Mouse (Mus musculus) neural tube, embryonic 14.5 days (tissue): ENCODE data around the gene Zcchc4. TPM values are rescaled to one million over a fixed set of nuclear protein-coding genes. Genes with fewer than 3 reads are reported as not detected.
"Not testable (repeated sequence)": the region's sequence is repeated elsewhere in the genome, so short reads cannot be mapped to it uniquely, and the experiment has no call there.

Experiments
- ATAC-seq: fragments of 200-750 bp; cut with Nextera tagmentation; 2 replicates; pipeline ENCODE4 v1.8.0; 2017; ENCODE audit warnings: low read depth, mild to moderate bottlenecking, moderate TSS enrichment, moderate library complexity
- H3K27ac ChIP-seq: fragments of 300-500 bp; sonication (generic); 2 replicates; pipeline ENCODE4 v1.5.1; 2014; ENCODE audit warnings: low read depth, mild to moderate bottlenecking, control low read depth, low read length, moderate library complexity, mixed read lengths
- H3K27me3 ChIP-seq: fragments of 300-500 bp; sonication (generic); 2 replicates; pipeline ENCODE4 v1.6.1; 2014; ENCODE audit warnings: low read length; ENCODE audit not compliant: control insufficient read depth, insufficient read depth
- H3K36me3 ChIP-seq: fragments of 300-500 bp; sonication (generic); 2 replicates; pipeline ENCODE4 v1.6.1; 2014; ENCODE audit warnings: low read length, mixed read lengths; ENCODE audit not compliant: control insufficient read depth, insufficient read depth
- H3K4me1 ChIP-seq: fragments of 300-500 bp; sonication (generic); 2 replicates; pipeline ENCODE4 v1.6.1; 2014; ENCODE audit warnings: low read length; ENCODE audit not compliant: control insufficient read depth, insufficient read depth
- H3K4me2 ChIP-seq: fragments of 300-500 bp; sonication (generic); 2 replicates; pipeline ENCODE4 v1.6.1; 2014; ENCODE audit warnings: mild to moderate bottlenecking, low read depth, low read length, control low read depth
- H3K4me3 ChIP-seq: fragments of 300-500 bp; sonication (generic); 2 replicates; pipeline ENCODE4 v1.5.1; 2014; ENCODE audit warnings: low read depth, low read length, control low read depth, mixed read lengths
- H3K9ac ChIP-seq: fragments of 300-500 bp; sonication (generic); replicated peaks from 2 replicates; pipeline ENCODE4 v1.6.1; 2014; ENCODE audit warnings: low read depth, mild to moderate bottlenecking, control low read depth, low read length, mixed read lengths
- H3K9me3 ChIP-seq: fragments of 300-500 bp; sonication (generic); 2 replicates; pipeline ENCODE4 v1.6.1; 2016; ENCODE audit warnings: low read length; ENCODE audit not compliant: control insufficient read depth
- WGBS: fragments of 180-500 bp; shearing (Covaris S2); extraction: QIAGEN DNeasy Blood & Tissue Kit; methylation state at CpG from one replicate; pipeline ENCODE4 v1.1.7; 2014; 5-methylcytosine and 5-hydroxymethylcytosine counted together
- polyA plus RNA-seq: library from polyadenylated mRNA; unstranded; fragments of >200 nt; fragmentation: Nextera tagmentation; extraction: Ambion mirVana; gene quantifications from 2 replicates; pipeline ENCODE4 v1.2.1, GENCODE M21; 2014

Zcchc4 gene
- polyA plus RNA-seq, 1 experiment from 2014 or later, result 11.7 TPM

DNA sequence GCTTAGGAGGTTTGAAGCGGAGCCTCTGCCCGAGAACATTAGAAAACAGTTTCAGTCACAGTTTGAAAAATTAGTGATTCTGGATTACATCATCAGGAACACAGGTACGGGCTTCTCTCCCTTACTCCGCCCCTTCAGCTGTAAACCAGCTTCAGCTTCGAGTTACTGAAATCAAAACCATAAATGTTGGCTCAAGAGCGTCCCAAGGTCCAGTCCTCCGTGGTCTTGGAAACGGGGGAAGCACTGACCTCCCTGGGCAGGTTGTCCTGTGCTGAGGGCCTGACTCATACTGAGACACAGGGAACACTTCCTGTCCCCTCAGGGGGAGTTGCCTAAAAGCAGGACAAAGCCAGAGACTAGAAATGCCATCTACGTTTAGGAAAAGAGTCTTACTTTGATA, 22.1 kb upstream of the Zcchc4 start:
- H3K4me3 ChIP-seq, result no peak overlapping the region
- H3K27me3 ChIP-seq, result no peaks in the 10 kb centered on the region
- ATAC-seq, result no peak
- WGBS, result 86% methylated on average over 9 of the region's 9 CpGs
- no peaks in the 10 kb centered on the region for H3K4me1 ChIP-seq
- no peaks in the 10 kb centered on the region for H3K9me3 ChIP-seq
- H3K4me2 ChIP-seq, result no peak overlapping the region
- H3K27ac ChIP-seq, result no peak overlapping the region
- no peaks in the 10 kb centered on the region for H3K36me3 ChIP-seq
- no peak overlapping the region for H3K9ac ChIP-seq

- ATAC-seq, result no peak
- Histone ChIP-seq H3K27me3 (no peaks in the 10 kb centered on the region), H3K27ac (no peak overlapping the region), H3K36me3 (no peaks in the 10 kb centered on the region), H3K4me3 (no peak overlapping the region), H3K4me1 (no peaks in the 10 kb centered on the region), H3K9me3 (no peaks in the 10 kb centered on the region), H3K9ac (no peak overlapping the region), H3K4me2 (no peak overlapping the region)
Observed at GRCm38 (mm10) chr5:52754196-52754595, 21.0 kb upstream of the Zcchc4 start.

DNA sequence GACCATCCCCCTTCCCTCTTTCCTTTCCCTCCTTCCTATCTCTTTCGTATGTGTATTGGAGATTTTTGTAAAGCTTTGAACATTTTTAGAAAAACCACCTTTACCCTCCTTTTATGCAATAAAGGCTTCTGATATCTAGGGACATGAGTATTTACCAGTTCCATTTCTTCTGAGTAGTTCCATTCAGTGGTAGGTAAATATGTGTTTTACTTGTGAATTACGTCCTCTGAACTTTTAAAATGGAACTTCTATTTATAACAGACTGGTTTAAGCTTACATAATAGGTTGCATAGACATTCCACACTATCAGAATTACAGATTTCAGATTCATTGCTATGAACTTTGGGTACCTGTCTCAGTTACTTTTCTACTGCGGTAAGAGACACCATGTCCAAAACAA, 19.9 kb upstream of the Zcchc4 start:
- no peaks in the 10 kb centered on the region for H3K27me3 ChIP-seq
- no peaks in the 10 kb centered on the region for H3K4me1 ChIP-seq
- H3K4me3 ChIP-seq, result no peak overlapping the region
- no peak overlapping the region for H3K9ac ChIP-seq
- no peaks in the 10 kb centered on the region for H3K9me3 ChIP-seq
- no peak overlapping the region for H3K4me2 ChIP-seq
- H3K36me3 ChIP-seq, result no peaks in the 10 kb centered on the region
- no peak for ATAC-seq
- WGBS, result 96% methylated on average over 3 of the region's 3 CpGs
- H3K27ac ChIP-seq, result no peak overlapping the region

GRCm38 (mm10) chr5:52755989-52756388, 19.2 kb upstream of the Zcchc4 start:
- Histone ChIP-seq H3K27ac (no peak overlapping the region), H3K9me3 (no peaks in the 10 kb centered on the region), H3K27me3 (no peaks in the 10 kb centered on the region), H3K4me3 (no peak overlapping the region), H3K4me2 (no peak overlapping the region), H3K4me1 (no peaks in the 10 kb centered on the region), H3K9ac (no peak overlapping the region), H3K36me3 (no peaks in the 10 kb centered on the region)
- ATAC-seq, result no peak
- WGBS, result 93% methylated on average over 6 of the region's 6 CpGs

DNA sequence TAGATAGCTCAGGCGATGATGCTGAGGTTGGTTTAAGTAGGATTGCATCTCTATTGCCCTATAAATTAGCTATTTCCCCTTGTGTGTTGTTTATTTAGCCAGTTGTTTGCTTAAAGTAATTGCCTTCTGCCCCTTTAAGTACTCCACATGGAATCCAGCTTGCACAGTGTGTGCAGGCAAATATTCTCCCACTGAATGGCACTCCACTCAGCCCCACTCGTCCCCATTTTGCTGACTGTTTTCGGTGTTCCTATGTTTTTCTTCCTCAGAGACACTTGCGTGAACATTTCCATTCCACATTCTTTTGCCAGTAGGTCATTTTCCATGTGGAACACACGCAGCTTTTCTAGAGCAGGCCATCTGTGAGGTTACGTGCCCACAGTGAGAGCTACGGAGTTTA, 12.6 kb upstream of the Zcchc4 start:
- Histone ChIP-seq H3K9me3 (no peaks in the 10 kb centered on the region), H3K4me1 (no peaks in the 10 kb centered on the region), H3K27ac (no peak overlapping the region), H3K4me3 (no peak overlapping the region), H3K4me2 (no peak overlapping the region), H3K36me3 (no peaks in the 10 kb centered on the region), H3K9ac (no peak overlapping the region), H3K27me3 (no peaks in the 10 kb centered on the region)
- no peak for ATAC-seq
- 73% methylated on average over 7 of the region's 7 CpGs for WGBS

DNA sequence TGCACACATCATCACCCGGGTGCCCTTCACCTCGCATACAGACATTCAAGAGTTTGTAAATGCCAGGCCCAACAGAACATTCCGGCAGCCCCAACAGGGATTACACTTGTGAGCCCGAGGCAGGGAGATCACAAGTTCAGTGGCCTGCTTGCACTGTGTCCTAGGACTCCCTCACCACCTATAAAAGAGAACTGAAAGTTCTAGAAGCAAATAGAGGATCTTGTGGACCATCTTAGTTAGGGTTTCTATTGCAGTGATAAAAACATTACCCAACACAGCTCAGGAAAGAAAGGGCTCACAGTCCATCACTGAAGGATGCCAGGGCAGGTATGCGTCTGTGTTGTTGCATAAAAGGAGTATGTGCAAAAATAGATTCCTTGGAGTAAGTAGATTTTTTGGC, 942 bp upstream of the Zcchc4 start:
- 90% methylated on average over 5 of the region's 5 CpGs for WGBS
- no peak overlapping the region for H3K4me3 ChIP-seq
- no peaks in the 10 kb centered on the region for H3K9me3 ChIP-seq
- no peaks in the 10 kb centered on the region for H3K27me3 ChIP-seq
- no peak for ATAC-seq
- no peak overlapping the region for H3K27ac ChIP-seq
- H3K9ac ChIP-seq, result no peak overlapping the region
- H3K4me2 ChIP-seq, result no peak overlapping the region
- H3K36me3 ChIP-seq, result no peaks in the 10 kb centered on the region
- no peaks in the 10 kb centered on the region for H3K4me1 ChIP-seq

GRCm38 (mm10) chr5:52776466-52777354, 1.5 kb downstream of the Zcchc4 start:
- not testable (repeated sequence) for ATAC-seq, H3K27me3 ChIP-seq, H3K27ac ChIP-seq, H3K36me3 ChIP-seq, H3K9ac ChIP-seq, H3K4me1 ChIP-seq, H3K4me2 ChIP-seq, H3K9me3 ChIP-seq, H3K4me3 ChIP-seq
- WGBS, result 92% methylated on average over 8 of the region's 8 CpGs

DNA sequence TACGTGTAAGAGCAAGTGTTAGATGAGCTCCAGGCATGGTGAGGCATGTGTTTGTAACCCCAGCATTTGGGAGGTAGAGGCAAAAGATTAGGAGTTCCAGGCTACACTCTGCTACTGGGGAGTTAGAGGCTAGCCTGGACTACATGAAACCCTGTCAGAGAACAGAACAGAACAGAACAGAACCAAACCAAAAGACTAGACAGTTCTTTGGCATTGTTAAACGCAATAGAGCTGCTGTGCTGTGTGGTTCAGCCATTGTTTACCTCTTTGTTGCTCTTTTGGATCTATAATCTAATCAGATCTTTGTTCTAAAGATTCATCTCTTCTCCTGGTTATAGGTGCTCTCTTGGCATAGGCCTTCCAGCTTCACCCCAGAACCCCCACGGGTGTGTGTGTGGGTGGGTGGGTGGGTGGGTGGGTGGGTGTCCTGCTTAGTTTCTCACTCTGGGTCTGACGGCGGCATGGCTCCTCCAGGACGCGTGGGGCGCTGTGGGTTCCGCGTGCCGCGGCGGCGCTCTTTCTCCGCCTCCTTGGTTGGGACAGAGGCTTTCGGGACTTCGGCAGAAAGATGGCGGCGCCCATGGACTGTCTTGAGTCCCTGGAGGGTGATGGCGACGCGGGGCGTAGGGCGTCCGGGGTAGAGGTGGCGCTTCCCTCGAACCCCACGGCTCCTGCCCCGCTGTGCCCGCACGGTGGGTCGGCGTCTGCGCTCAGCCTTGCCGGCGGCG, 7.5 kb downstream of the Zcchc4 start:
- WGBS, result 5% methylated on average over 37 of the region's 37 CpGs
- peak overlapping the region; percentile 71 for H3K4me3 ChIP-seq
- H3K36me3 ChIP-seq, result no peaks in the 10 kb centered on the region
- H3K4me2 ChIP-seq, result peak overlapping the region; percentile 66
- peak overlapping the region; percentile 69 for H3K9ac ChIP-seq
- no peaks in the 10 kb centered on the region for H3K9me3 ChIP-seq
- H3K27me3 ChIP-seq, result no peaks in the 10 kb centered on the region
- ATAC-seq, result peak; percentile 99
- no peaks in the 10 kb centered on the region for H3K4me1 ChIP-seq
- peak overlapping the region; percentile 81 for H3K27ac ChIP-seq

- under 1% methylated on average over 9 of the region's 9 CpGs for WGBS
- Histone ChIP-seq H3K9me3 (no peaks in the 10 kb centered on the region), H3K36me3 (no peaks in the 10 kb centered on the region)
Observed at GRCm38 (mm10) chr5:52783251-52783620, 8.0 kb downstream of the Zcchc4 start.

More at GRCm38 (mm10) chr5:52783251-52783620, 8.0 kb downstream of the Zcchc4 start:
- peak; percentile 78; the same call in 1 of the 2 replicates for ATAC-seq
- Histone ChIP-seq H3K4me3 (peak overlapping the region; percentile 71), H3K4me2 (peak overlapping the region; percentile 66), H3K4me1 (no peaks in the 10 kb centered on the region), H3K9ac (peak overlapping the region; percentile 69), H3K27me3 (no peaks in the 10 kb centered on the region), H3K27ac (peak overlapping the region; percentile 81)
